Mouse (Mus musculus) heart, postnatal 4 days (tissue): ENCODE measurements at regions not wholly inside any gene's neighbourhood (a gene's known extent, or its start where the extent isn't known, plus 50 kb on each side); places are given as distances from the start of the nearest gene placed in this dataset.
"Not testable (repeated sequence)": the region's sequence is repeated elsewhere in the genome, so short reads cannot be mapped to it uniquely, and the experiment has no call there.

Source experiments
- DNase-seq: peaks from one replicate; pipeline ENCODE4 v3.0.0; 2021

GRCm38 (mm10) chr5:7428291-7428690, 83.7 kb upstream of the Zfp804b start:
- DNase-seq = no peak

- DNase-seq = no peak
Observed at GRCm38 (mm10) chr5:7436461-7436860, 91.9 kb upstream of the Zfp804b start.

- DNase-seq = no peak
Observed at GRCm38 (mm10) chr5:7448001-7448400, 103.4 kb upstream of the Zfp804b start.

GRCm38 (mm10) chr5:7454896-7455295, 110.3 kb upstream of the Zfp804b start:
- DNase-seq = no peak

GRCm38 (mm10) chr5:7457102-7457501, 112.5 kb upstream of the Zfp804b start:
- no peak for DNase-seq

GRCm38 (mm10) chr5:7489150-7489549, 144.6 kb upstream of the Zfp804b start:
- DNase-seq = no peak

- DNase-seq = no peak
Observed at GRCm38 (mm10) chr5:7489602-7490001, 145.0 kb upstream of the Zfp804b start.

- no peak for DNase-seq
Observed at GRCm38 (mm10) chr5:7517520-7518181, 173.1 kb upstream of the Zfp804b start.

GRCm38 (mm10) chr5:7532686-7533199, 188.2 kb upstream of the Zfp804b start:
- DNase-seq = no peak

GRCm38 (mm10) chr5:7539812-7540645, 195.5 kb upstream of the Zfp804b start:
- DNase-seq = no peak

GRCm38 (mm10) chr5:7540646-7541038, 196.1 kb upstream of the Zfp804b start:
- no peak for DNase-seq

- no peak for DNase-seq
Observed at GRCm38 (mm10) chr5:7543857-7544256, 199.3 kb upstream of the Zfp804b start.

- no peak for DNase-seq
Observed at GRCm38 (mm10) chr5:7580413-7580812, 235.9 kb upstream of the Zfp804b start.

- no peak for DNase-seq
Observed at GRCm38 (mm10) chr5:7586547-7586946, 242.0 kb upstream of the Zfp804b start.

- DNase-seq = no peak
Observed at GRCm38 (mm10) chr5:7600418-7600817, 255.9 kb upstream of the Zfp804b start.

GRCm38 (mm10) chr5:7607517-7607916, 263.0 kb upstream of the Zfp804b start:
- no peak for DNase-seq

GRCm38 (mm10) chr5:7607924-7608323, 263.4 kb upstream of the Zfp804b start:
- DNase-seq = no peak

GRCm38 (mm10) chr5:7655280-7655679, 305.0 kb upstream of the Steap4 start:
- no peak for DNase-seq

GRCm38 (mm10) chr5:7701776-7702175, 258.5 kb upstream of the Steap4 start:
- DNase-seq = no peak

- no peak for DNase-seq
Observed at GRCm38 (mm10) chr5:7719557-7719956, 240.7 kb upstream of the Steap4 start.

- no peak for DNase-seq
Observed at GRCm38 (mm10) chr5:7720061-7720460, 240.2 kb upstream of the Steap4 start.

- no peak for DNase-seq
Observed at GRCm38 (mm10) chr5:7720688-7721087, 239.6 kb upstream of the Steap4 start.

- DNase-seq = not testable (repeated sequence)
Observed at GRCm38 (mm10) chr5:7732566-7732965, 227.7 kb upstream of the Steap4 start.

GRCm38 (mm10) chr5:7779827-7780226, 180.4 kb upstream of the Steap4 start:
- no peak for DNase-seq
